Mouse (Mus musculus): ENCODE measurements at regions not wholly inside any gene's neighbourhood (a gene's known extent, or its start where the extent isn't known, plus 50 kb on each side); places are given as distances from the start of the nearest gene placed in this dataset.
A peak's percentile ranks its signal among the peaks of the same experiment; 100 is the strongest.

GRCm38 (mm10) chr11:43349564-43349963 lies 76.5 kb downstream of the Pttg1 start:
- H3K9me3 ChIP-seq (ENCODE audit: control insufficient read depth, low read length): no peaks in the 10 kb centered on the region
- H3K36me3 ChIP-seq (ENCODE audit: control insufficient read depth, insufficient read depth, low read length): no peaks in the 10 kb centered on the region
- H3K27me3 ChIP-seq (replicated peaks; ENCODE audit: control insufficient read depth, insufficient read depth, low read length): no peaks in the 10 kb centered on the region
- H3K4me1 ChIP-seq (replicated peaks; ENCODE audit: control insufficient read depth, insufficient read depth, low read length): no peaks in the 10 kb centered on the region
- DNase-seq (ENCODE audit: low spot score): no peak
- no peak overlapping the region for H3K4me3 ChIP-seq (ENCODE audit: low read depth, low read length)
- no peak for ATAC-seq (replicated peaks; ENCODE audit: low FRiP score)
- WGBS: 52% methylated on average over 7 of the region's 7 CpGs
- H3K27ac ChIP-seq (ENCODE audit: low read depth, low read length): no peak overlapping the region
- no peak overlapping the region for H3K9ac ChIP-seq (ENCODE audit: low read depth, low read length)
- H3K4me2 ChIP-seq: no peak overlapping the region

GRCm38 (mm10) chr11:43348571-43348970 lies 77.5 kb downstream of the Pttg1 start:
- Histone ChIP-seq H3K9me3 (ENCODE audit: control insufficient read depth, low read length) (no peaks in the 10 kb centered on the region), H3K27me3 (replicated peaks; ENCODE audit: control insufficient read depth, insufficient read depth, low read length) (no peaks in the 10 kb centered on the region), H3K4me1 (replicated peaks; ENCODE audit: control insufficient read depth, insufficient read depth, low read length) (no peaks in the 10 kb centered on the region), H3K4me3 (ENCODE audit: low read depth, low read length) (no peak overlapping the region), H3K27ac (ENCODE audit: low read depth, low read length) (no peak overlapping the region), H3K4me2 (no peak overlapping the region), H3K36me3 (ENCODE audit: control insufficient read depth, insufficient read depth, low read length) (no peaks in the 10 kb centered on the region), H3K9ac (ENCODE audit: low read depth, low read length) (no peak overlapping the region)
- ATAC-seq (replicated peaks; ENCODE audit: low FRiP score) (no peak), DNase-seq (ENCODE audit: low spot score) (peak; percentile 72)
- 22% methylated on average over 4 of the region's 4 CpGs for WGBS

- ATAC-seq (replicated peaks; ENCODE audit: low FRiP score) (no peak), DNase-seq (ENCODE audit: low spot score) (no peak)
- no peak overlapping the region for H3K9ac ChIP-seq (ENCODE audit: low read depth, low read length)
- no peak overlapping the region for H3K4me3 ChIP-seq (ENCODE audit: low read depth, low read length)
- no peak overlapping the region for H3K4me2 ChIP-seq
- H3K27me3 ChIP-seq (replicated peaks; ENCODE audit: control insufficient read depth, insufficient read depth, low read length): no peaks in the 10 kb centered on the region
- H3K27ac ChIP-seq (ENCODE audit: low read depth, low read length): no peak overlapping the region
- H3K4me1 ChIP-seq (replicated peaks; ENCODE audit: control insufficient read depth, insufficient read depth, low read length): no peaks in the 10 kb centered on the region
- no peaks in the 10 kb centered on the region for H3K36me3 ChIP-seq (ENCODE audit: control insufficient read depth, insufficient read depth, low read length)
- no peaks in the 10 kb centered on the region for H3K9me3 ChIP-seq (ENCODE audit: control insufficient read depth, low read length)
- 94% methylated on average over 9 of the region's 9 CpGs for WGBS
Observed at GRCm38 (mm10) chr11:43346489-43346888, 79.6 kb downstream of the Pttg1 start.

- Histone ChIP-seq H3K9me3 (ENCODE audit: control insufficient read depth, low read length) (no peaks in the 10 kb centered on the region), H3K4me1 (replicated peaks; ENCODE audit: control insufficient read depth, insufficient read depth, low read length) (no peaks in the 10 kb centered on the region), H3K4me3 (ENCODE audit: low read depth, low read length) (no peak overlapping the region), H3K4me2 (no peak overlapping the region), H3K9ac (ENCODE audit: low read depth, low read length) (no peak overlapping the region), H3K27ac (ENCODE audit: low read depth, low read length) (no peak overlapping the region), H3K27me3 (replicated peaks; ENCODE audit: control insufficient read depth, insufficient read depth, low read length) (no peaks in the 10 kb centered on the region), H3K36me3 (ENCODE audit: control insufficient read depth, insufficient read depth, low read length) (no peaks in the 10 kb centered on the region)
- no peak; the same call in 1 of the 2 replicates for ATAC-seq (replicated peaks; ENCODE audit: low FRiP score)
- WGBS: 39% methylated on average over 14 of the region's 14 CpGs
- no peak for DNase-seq (ENCODE audit: low spot score)
Observed at GRCm38 (mm10) chr11:43344767-43345561, 81.1 kb downstream of the Pttg1 start.

- H3K9me3 ChIP-seq (ENCODE audit: control insufficient read depth, low read length): no peaks in the 10 kb centered on the region
- WGBS: 88% methylated on average over 5 of the region's 5 CpGs
- H3K4me2 ChIP-seq: no peak overlapping the region
- no peak overlapping the region for H3K4me3 ChIP-seq (ENCODE audit: low read depth, low read length)
- no peaks in the 10 kb centered on the region for H3K36me3 ChIP-seq (ENCODE audit: control insufficient read depth, insufficient read depth, low read length)
- no peaks in the 10 kb centered on the region for H3K4me1 ChIP-seq (replicated peaks; ENCODE audit: control insufficient read depth, insufficient read depth, low read length)
- no peak overlapping the region for H3K27ac ChIP-seq (ENCODE audit: low read depth, low read length)
- no peaks in the 10 kb centered on the region for H3K27me3 ChIP-seq (replicated peaks; ENCODE audit: control insufficient read depth, insufficient read depth, low read length)
- no peak overlapping the region for H3K9ac ChIP-seq (ENCODE audit: low read depth, low read length)
- DNase-seq (ENCODE audit: low spot score) (no peak), ATAC-seq (replicated peaks; ENCODE audit: low FRiP score) (no peak)
Observed at GRCm38 (mm10) chr11:43343574-43343973, 82.5 kb downstream of the Pttg1 start.

- no peak for DNase-seq (ENCODE audit: low spot score)
- Histone ChIP-seq H3K9me3 (ENCODE audit: control insufficient read depth, low read length) (no peaks in the 10 kb centered on the region), H3K4me3 (ENCODE audit: low read depth, low read length) (no peak overlapping the region), H3K36me3 (ENCODE audit: control insufficient read depth, insufficient read depth, low read length) (no peaks in the 10 kb centered on the region), H3K9ac (ENCODE audit: low read depth, low read length) (no peak overlapping the region), H3K27me3 (replicated peaks; ENCODE audit: control insufficient read depth, insufficient read depth, low read length) (no peaks in the 10 kb centered on the region), H3K27ac (ENCODE audit: low read depth, low read length) (no peak overlapping the region), H3K4me1 (replicated peaks; ENCODE audit: control insufficient read depth, insufficient read depth, low read length) (no peaks in the 10 kb centered on the region), H3K4me2 (no peak overlapping the region)
- ATAC-seq (replicated peaks; ENCODE audit: low FRiP score): no peak
- 83% methylated on average over 2 of the region's 2 CpGs for WGBS
Observed at GRCm38 (mm10) chr11:43338377-43338993, 87.6 kb downstream of the Pttg1 start.

GRCm38 (mm10) chr11:43335668-43336265 lies 90.3 kb downstream of the Pttg1 start:
- Histone ChIP-seq H3K27me3 (replicated peaks; ENCODE audit: control insufficient read depth, insufficient read depth, low read length) (no peaks in the 10 kb centered on the region), H3K36me3 (ENCODE audit: control insufficient read depth, insufficient read depth, low read length) (no peaks in the 10 kb centered on the region), H3K4me1 (replicated peaks; ENCODE audit: control insufficient read depth, insufficient read depth, low read length) (no peaks in the 10 kb centered on the region), H3K27ac (ENCODE audit: low read depth, low read length) (no peak overlapping the region), H3K4me3 (ENCODE audit: low read depth, low read length) (no peak overlapping the region), H3K9ac (ENCODE audit: low read depth, low read length) (no peak overlapping the region), H3K4me2 (no peak overlapping the region), H3K9me3 (ENCODE audit: control insufficient read depth, low read length) (no peaks in the 10 kb centered on the region)
- ATAC-seq (replicated peaks; ENCODE audit: low FRiP score) (no peak), DNase-seq (ENCODE audit: low spot score) (no peak)
- 64% methylated on average over 7 of the region's 7 CpGs for WGBS

- DNase-seq (ENCODE audit: low spot score) (no peak), ATAC-seq (replicated peaks; ENCODE audit: low FRiP score) (no peak)
- Histone ChIP-seq H3K4me2 (no peak overlapping the region), H3K36me3 (ENCODE audit: control insufficient read depth, insufficient read depth, low read length) (no peaks in the 10 kb centered on the region), H3K27ac (ENCODE audit: low read depth, low read length) (no peak overlapping the region), H3K9me3 (ENCODE audit: control insufficient read depth, low read length) (no peaks in the 10 kb centered on the region), H3K4me1 (replicated peaks; ENCODE audit: control insufficient read depth, insufficient read depth, low read length) (no peaks in the 10 kb centered on the region), H3K4me3 (ENCODE audit: low read depth, low read length) (no peak overlapping the region), H3K9ac (ENCODE audit: low read depth, low read length) (no peak overlapping the region), H3K27me3 (replicated peaks; ENCODE audit: control insufficient read depth, insufficient read depth, low read length) (no peaks in the 10 kb centered on the region)
- WGBS: 71% methylated on average over 4 of the region's 4 CpGs
Observed at GRCm38 (mm10) chr11:43333547-43333946, 92.5 kb downstream of the Pttg1 start.
